Mouse (Mus musculus) heart, embryonic 12.5 days (tissue): ENCODE data around the gene Nlgn2. TPM values are rescaled to one million over a fixed set of nuclear protein-coding genes. Genes with fewer than 3 reads are reported as not detected.

Experiments
- ATAC-seq: fragments of 200-750 bp; cut with Nextera tagmentation; 2 replicates; pipeline ENCODE4 v1.8.0; 2017; ENCODE audit warnings: moderate TSS enrichment, moderate library complexity; ENCODE audit not compliant: insufficient number of reproducible peaks, low FRiP score
- H3K27ac ChIP-seq: fragments of 300-500 bp; sonication (generic); 2 replicates; pipeline ENCODE4 v1.5.1; 2016; ENCODE audit warnings: mild to moderate bottlenecking, moderate library complexity; ENCODE audit not compliant: poor library complexity, severe bottlenecking
- H3K27me3 ChIP-seq: fragments of 300-500 bp; sonication (generic); replicated peaks from 2 replicates; pipeline ENCODE4 v1.6.1; 2016; ENCODE audit warnings: mild to moderate bottlenecking, moderate library complexity
- H3K36me3 ChIP-seq: fragments of 300-500 bp; sonication (generic); 2 replicates; pipeline ENCODE4 v1.6.1; 2016; ENCODE audit warnings: mild to moderate bottlenecking, moderate library complexity
- H3K4me1 ChIP-seq: fragments of 300-500 bp; sonication (generic); replicated peaks from 2 replicates; pipeline ENCODE4 v1.6.1; 2016; ENCODE audit warnings: mild to moderate bottlenecking
- H3K4me2 ChIP-seq: fragments of 300-500 bp; sonication (generic); 2 replicates; pipeline ENCODE4 v1.6.1; 2016; ENCODE audit warnings: mild to moderate bottlenecking, moderate library complexity
- H3K4me3 ChIP-seq: fragments of 300-500 bp; sonication (generic); 2 replicates; pipeline ENCODE4 v1.5.1; 2016; ENCODE audit warnings: mild to moderate bottlenecking
- H3K9ac ChIP-seq: fragments of 300-500 bp; sonication (generic); 2 replicates; pipeline ENCODE4 v1.6.1; 2016; ENCODE audit warnings: mild to moderate bottlenecking, moderate library complexity
- H3K9me3 ChIP-seq: fragments of 300-500 bp; sonication (generic); replicated peaks from 2 replicates; pipeline ENCODE4 v1.6.1; 2016; ENCODE audit warnings: mild to moderate bottlenecking, moderate library complexity
- WGBS: fragments of 180-500 bp; shearing (Covaris S2); methylation state at CpG from one replicate; pipeline ENCODE4 v1.1.7; 2016; 5-methylcytosine and 5-hydroxymethylcytosine counted together
- polyA plus RNA-seq: library from polyadenylated mRNA; unstranded; fragments of >200 nt; fragmentation: Nextera tagmentation; extraction: Ambion mirVana; gene quantifications from 2 replicates; pipeline ENCODE4 v1.2.1, GENCODE M21; 2016

The Nlgn2 gene
- polyA plus RNA-seq, 1 experiment from 2014 or later = 2.3 TPM

DNA sequence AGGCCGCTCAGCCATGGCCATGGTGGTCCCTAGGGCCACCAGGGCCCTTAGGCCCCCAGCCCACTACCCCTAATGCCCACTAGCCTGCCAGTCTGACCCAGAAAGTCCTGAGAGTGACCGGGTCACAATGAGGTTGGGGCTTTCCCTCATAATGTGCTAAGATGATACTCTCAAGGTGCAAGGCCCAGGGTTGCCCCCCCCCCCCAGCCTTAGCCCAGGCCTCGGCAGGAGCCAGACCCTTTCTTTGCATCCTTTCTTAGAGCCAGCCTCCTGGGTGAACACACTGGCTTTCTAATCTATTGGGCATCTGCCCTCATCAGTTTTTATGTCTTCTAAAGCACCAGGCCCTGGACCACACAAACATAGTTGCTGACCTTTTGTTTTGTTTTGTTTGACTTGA, 15.5 kb downstream of the Nlgn2 start, which contains the start of gene Spem1:
Gene Spem1 (minus strand): TSS at position 101 of the 400 bp plus-strand sequence.
- H3K36me3 ChIP-seq = peaks cover 21% of the 10 kb centered on the region
- no peak within 1 kb of the TSS for H3K4me3 ChIP-seq
- no peak for ATAC-seq
- 88% methylated on average over 3 of the region's 3 CpGs for WGBS
- H3K27ac ChIP-seq = no peak within 1 kb of the TSS
- H3K4me1 ChIP-seq = no peaks in the 10 kb centered on the region
- no peak within 1 kb of the TSS for H3K9ac ChIP-seq
- no peak within 1 kb of the TSS for H3K4me2 ChIP-seq
- no peaks in the 10 kb centered on the region; the same call in 1 of the 2 replicates for H3K9me3 ChIP-seq
- 0 out of 2 replicates have a peak, but pooled peaks cover 3% of the 10 kb centered on the region for H3K27me3 ChIP-seq

DNA sequence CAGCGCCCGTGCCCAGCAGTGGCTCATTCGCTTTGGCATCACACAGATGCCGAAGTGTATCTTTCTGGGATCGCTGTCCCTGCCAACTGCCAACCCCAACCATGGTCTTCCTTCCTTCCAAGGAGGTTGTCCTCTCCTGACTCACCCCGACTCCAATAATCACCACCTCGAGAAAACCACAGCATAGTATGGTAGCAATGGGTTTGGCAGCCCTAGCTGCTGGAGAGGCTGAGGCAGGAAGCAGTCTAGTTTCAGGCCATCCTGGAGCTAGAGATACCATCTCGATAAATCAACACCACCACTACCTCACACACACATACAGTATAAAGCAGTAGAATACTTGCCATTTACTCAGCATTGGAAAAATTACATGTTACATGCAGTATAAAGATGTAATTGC, 18.7 kb downstream of the Nlgn2 start:
- H3K27me3 ChIP-seq = 0 out of 2 replicates have a peak, but pooled peaks cover 6% of the 10 kb centered on the region
- 86% methylated on average over 8 of the region's 8 CpGs for WGBS
- no peak overlapping the region for H3K27ac ChIP-seq
- H3K4me1 ChIP-seq = no peaks in the 10 kb centered on the region
- H3K36me3 ChIP-seq = no peaks in the 10 kb centered on the region
- H3K4me2 ChIP-seq = no peak overlapping the region
- H3K4me3 ChIP-seq = no peak overlapping the region
- H3K9ac ChIP-seq = no peak overlapping the region
- no peak for ATAC-seq
- H3K9me3 ChIP-seq = no peaks in the 10 kb centered on the region; the same call in 1 of the 2 replicates

DNA sequence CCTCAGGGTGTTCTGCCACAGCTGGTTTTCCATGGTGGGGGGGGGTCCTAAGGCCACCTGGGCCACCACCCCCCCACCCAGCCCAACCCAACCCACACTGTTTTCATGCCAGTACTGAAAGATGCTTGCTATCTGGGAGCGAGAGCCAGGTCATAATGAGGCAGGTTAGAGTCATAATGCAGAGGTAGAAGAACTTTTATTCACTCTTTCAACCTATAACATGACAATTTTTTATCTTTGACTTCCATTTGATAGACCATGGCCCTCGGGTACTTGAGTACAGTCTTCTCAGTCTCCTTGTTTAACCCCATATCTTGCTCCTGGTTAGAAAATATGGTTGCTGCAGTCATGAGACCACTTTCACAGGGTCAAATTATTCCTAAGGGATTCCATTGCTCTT, 19.2 kb downstream of the Nlgn2 start, which contains the start of gene Spem2:
Gene Spem2 (minus strand): TSS at position 101 of the 400 bp plus-strand sequence.
- no peaks in the 10 kb centered on the region for H3K36me3 ChIP-seq
- H3K27ac ChIP-seq = no peak within 1 kb of the TSS
- no peak within 1 kb of the TSS for H3K4me3 ChIP-seq
- ATAC-seq = no peak
- H3K4me2 ChIP-seq = no peak within 1 kb of the TSS
- H3K27me3 ChIP-seq = 0 out of 2 replicates have a peak, but pooled peaks cover 6% of the 10 kb centered on the region
- H3K4me1 ChIP-seq = no peaks in the 10 kb centered on the region
- H3K9me3 ChIP-seq = no peaks in the 10 kb centered on the region; the same call in 1 of the 2 replicates
- 66% methylated on average over 2 of the region's 2 CpGs for WGBS
- no peak within 1 kb of the TSS for H3K9ac ChIP-seq

DNA sequence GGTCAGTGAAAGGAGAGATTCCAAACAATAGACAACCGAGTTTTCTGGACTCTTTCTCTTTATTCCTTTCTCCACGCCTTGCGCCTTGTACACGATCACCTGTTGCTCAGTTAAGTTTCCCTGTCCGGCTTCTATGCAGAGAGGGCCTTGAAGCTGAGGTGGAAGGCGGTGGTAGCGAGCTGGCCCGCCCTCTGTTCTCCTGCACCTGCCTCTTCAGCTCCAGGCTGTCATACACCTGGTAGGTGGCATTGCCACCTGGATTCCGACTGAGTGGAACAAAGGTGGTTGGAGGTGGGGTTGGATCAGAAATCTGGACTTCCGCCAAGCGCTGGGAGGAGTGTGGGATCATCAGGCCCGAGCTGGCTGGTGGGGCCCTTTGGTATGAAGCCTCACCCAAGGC, 21.1 kb downstream of the Nlgn2 start:
- Histone ChIP-seq H3K27me3 (0 out of 2 replicates have a peak, but pooled peaks cover 6% of the 10 kb centered on the region), H3K4me3 (no peak overlapping the region), H3K4me2 (no peak overlapping the region), H3K27ac (no peak overlapping the region), H3K4me1 (no peaks in the 10 kb centered on the region), H3K9me3 (no peaks in the 10 kb centered on the region; the same call in 1 of the 2 replicates), H3K9ac (no peak overlapping the region), H3K36me3 (no peaks in the 10 kb centered on the region)
- WGBS = 89% methylated on average over 12 of the region's 12 CpGs
- no peak for ATAC-seq

DNA sequence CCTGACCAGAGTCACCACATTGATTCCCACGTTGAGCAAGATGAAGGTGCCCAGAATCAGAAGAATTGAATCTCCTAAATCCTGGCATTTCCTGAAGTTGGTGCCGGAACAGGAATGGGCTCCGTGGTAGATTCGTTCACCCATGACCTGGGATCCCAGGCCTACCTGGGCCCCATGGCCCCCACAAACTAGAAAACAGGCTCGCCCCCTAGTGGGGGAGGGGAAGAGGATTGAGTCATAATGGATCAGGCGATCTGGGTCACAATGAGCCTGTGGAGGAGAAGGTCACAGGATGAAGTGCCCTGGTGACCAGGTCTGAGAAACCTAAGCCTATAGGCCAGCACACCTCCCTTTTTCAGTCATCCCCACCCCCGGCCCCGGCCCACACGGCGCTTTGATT, 22.4 kb downstream of the Nlgn2 start, which contains the start of gene Gm39566:
Gene Gm39566 (minus strand): TSS at position 144 of the 400 bp plus-strand sequence.
- Histone ChIP-seq H3K4me2 (no peak within 1 kb of the TSS), H3K36me3 (no peaks in the 10 kb centered on the region), H3K9me3 (no peaks in the 10 kb centered on the region; the same call in 1 of the 2 replicates), H3K27ac (no peak within 1 kb of the TSS), H3K27me3 (0 out of 2 replicates have a peak, but pooled peaks cover 3% of the 10 kb centered on the region), H3K4me3 (no peak within 1 kb of the TSS), H3K4me1 (no peaks in the 10 kb centered on the region), H3K9ac (no peak within 1 kb of the TSS)
- no peak for ATAC-seq
- WGBS = 55% methylated on average over 10 of the region's 10 CpGs

DNA sequence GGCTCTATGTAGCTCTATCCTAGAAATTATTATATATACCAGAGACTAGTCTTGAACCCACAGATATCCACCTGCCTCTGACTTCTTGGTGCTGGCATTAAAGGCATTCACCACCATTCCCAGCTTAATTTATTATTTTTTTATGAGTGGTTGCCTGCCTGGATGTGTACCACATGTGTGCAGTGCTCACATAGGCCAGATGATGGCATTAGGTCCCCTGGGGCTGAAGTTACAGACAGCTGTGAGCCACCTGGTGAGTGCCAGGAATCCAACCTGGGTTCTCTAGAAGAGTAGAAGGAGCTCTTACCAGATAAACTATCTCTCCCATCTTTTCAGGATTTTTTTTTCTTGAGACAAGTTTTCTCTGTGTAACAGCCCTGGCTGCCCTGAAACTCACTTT, 27.3 kb downstream of the Nlgn2 start:
- Histone ChIP-seq H3K27ac (no peak overlapping the region), H3K9me3 (0 out of 2 replicates have a peak, but pooled peaks cover 3% of the 10 kb centered on the region), H3K4me1 (no peaks in the 10 kb centered on the region), H3K36me3 (no peaks in the 10 kb centered on the region), H3K9ac (no peak overlapping the region), H3K4me2 (no peak overlapping the region), H3K27me3 (peaks cover 12% of the 10 kb centered on the region), H3K4me3 (no peak overlapping the region)
- ATAC-seq = no peak

DNA sequence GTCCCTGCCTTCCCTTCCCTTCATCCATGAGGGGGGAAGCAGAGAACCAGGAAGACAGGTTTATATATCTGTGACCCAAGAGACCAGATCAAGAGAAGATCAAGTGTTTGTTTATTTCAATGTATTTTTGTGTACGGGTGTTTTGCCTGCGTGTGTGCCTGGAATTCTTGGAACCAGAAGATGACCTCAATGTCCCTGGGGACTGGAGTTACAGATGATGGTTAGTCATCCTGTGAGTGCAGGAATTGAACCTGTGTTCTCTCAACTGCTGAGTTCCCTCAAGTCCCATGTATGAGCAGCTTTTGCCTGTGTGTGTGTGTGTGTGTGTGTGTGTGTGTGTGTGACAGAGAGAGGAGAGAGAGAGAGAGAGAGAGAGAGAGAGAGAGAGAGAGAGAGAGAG, 29.9 kb downstream of the Nlgn2 start:
- WGBS = 68% methylated on average over 2 of the region's 2 CpGs
- Histone ChIP-seq H3K27ac (no peak overlapping the region), H3K4me1 (peaks cover 20% of the 10 kb centered on the region), H3K4me2 (no peak overlapping the region), H3K36me3 (no peaks in the 10 kb centered on the region), H3K4me3 (no peak overlapping the region), H3K27me3 (peaks cover 16% of the 10 kb centered on the region), H3K9me3 (0 out of 2 replicates have a peak, but pooled peaks cover 3% of the 10 kb centered on the region), H3K9ac (no peak overlapping the region)
- ATAC-seq = no peak

DNA sequence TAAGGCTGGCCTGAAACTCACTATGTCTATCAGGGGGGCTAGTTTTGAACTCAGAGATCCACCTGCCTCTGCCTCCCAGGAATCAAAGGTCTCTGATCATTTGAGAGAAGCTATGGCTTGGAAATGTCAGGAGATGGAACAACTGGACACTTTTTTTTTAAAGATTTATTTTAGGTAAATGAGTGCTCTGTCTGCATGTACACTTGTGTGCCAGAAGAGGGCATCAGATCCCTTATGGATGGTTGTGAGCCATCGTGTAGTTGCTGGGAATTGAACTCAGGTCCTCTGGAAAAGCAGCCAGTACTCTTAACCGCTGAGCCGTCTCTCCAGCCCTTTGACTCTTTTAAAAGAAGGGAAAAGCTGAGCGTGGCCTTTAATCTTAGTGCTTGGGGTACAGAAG, 31.2 kb downstream of the Nlgn2 start:
- H3K27me3 ChIP-seq = peaks cover 27% of the 10 kb centered on the region
- no peak for ATAC-seq
- H3K4me2 ChIP-seq = no peak overlapping the region
- no peak overlapping the region for H3K27ac ChIP-seq
- no peaks in the 10 kb centered on the region for H3K36me3 ChIP-seq
- peaks cover 31% of the 10 kb centered on the region for H3K4me1 ChIP-seq
- H3K4me3 ChIP-seq = no peak overlapping the region
- no peak overlapping the region for H3K9ac ChIP-seq
- H3K9me3 ChIP-seq = 0 out of 2 replicates have a peak, but pooled peaks cover 3% of the 10 kb centered on the region
- 77% methylated on average over 4 of the region's 4 CpGs for WGBS

DNA sequence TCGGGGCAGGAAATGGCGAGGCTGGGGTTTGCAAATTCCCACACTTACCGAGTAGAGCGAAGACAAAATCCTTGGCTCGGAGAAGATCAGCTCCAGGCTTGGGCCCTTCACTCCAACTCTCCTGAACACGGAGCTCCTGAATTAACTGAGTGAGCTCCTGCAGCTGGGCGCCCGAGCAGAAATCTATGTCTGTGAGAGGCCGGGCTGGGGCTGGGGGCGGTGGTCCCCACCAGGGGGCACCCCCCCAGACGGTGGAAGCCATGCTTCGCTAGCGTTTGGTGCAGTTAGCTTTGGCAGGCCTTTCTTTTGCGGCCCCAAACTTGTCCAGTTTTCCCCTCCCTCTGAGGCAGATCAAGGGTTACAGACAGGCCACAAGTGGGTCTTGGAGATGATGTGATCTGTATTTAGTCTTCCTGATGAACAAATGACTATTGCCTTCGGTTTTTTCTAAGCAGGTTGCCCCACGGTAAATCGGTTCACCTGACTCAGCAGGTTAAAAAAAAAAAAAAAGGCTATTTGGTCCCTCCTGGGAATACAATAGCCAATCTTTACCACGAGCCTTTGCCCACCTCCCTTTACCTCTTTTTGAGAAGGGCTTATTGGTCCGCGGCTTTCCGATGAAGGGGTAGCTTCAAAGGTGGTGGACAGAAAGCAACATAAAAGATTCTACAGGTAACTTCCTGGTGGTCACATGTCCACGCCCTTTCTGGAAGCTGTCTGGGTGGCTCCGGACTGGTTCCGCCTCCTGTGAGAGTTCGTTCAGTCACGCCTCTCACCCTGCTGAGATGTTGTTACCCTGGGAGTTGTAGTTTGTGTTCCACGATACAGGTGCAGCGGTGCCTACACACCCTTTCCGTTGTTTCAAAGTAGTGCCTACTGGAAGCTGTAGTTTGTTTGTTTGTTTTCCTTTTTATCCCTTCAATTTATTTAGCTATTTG, 32.3 kb downstream of the Nlgn2 start, which contains the start of gene Tmem102:
Gene Tmem102 (minus strand): TSS at position 653 of the 938 bp plus-strand sequence.
- peak within 1 kb of the TSS; percentile 53 for H3K9ac ChIP-seq
- peaks cover 43% of the 10 kb centered on the region for H3K4me1 ChIP-seq
- WGBS = 7% methylated on average over 29 of the region's 29 CpGs
- peak within 1 kb of the TSS; percentile 62 for H3K4me3 ChIP-seq
- H3K27me3 ChIP-seq = peaks cover 38% of the 10 kb centered on the region
- H3K27ac ChIP-seq = no peak within 1 kb of the TSS
- peak within 1 kb of the TSS; percentile 89 for H3K4me2 ChIP-seq
- no peak for ATAC-seq
- no peaks in the 10 kb centered on the region for H3K36me3 ChIP-seq
- H3K9me3 ChIP-seq = 0 out of 2 replicates have a peak, but pooled peaks cover 3% of the 10 kb centered on the region

DNA sequence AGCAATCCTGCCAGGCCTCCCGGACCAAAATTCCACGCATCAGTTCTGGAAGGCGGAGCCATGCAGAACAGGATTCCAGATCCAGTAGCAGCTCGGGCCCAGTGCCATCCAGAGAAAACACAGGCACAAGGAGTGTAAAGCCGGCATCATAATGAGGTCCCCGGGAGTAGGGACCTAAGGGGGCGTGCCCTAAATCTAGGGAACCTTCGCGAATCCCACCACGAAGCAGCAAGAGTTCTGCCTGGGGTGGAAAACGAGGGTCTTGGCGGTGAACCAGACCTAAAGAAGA, 33.0 kb downstream of the Nlgn2 start:
- Histone ChIP-seq H3K4me2 (peak overlapping the region; percentile 89), H3K9me3 (0 out of 2 replicates have a peak, but pooled peaks cover 3% of the 10 kb centered on the region), H3K4me3 (peak overlapping the region; percentile 62), H3K4me1 (peaks cover 49% of the 10 kb centered on the region), H3K27ac (no peak overlapping the region), H3K36me3 (no peaks in the 10 kb centered on the region), H3K9ac (peak overlapping the region; percentile 53), H3K27me3 (peaks cover 41% of the 10 kb centered on the region)
- 6% methylated on average over 12 of the region's 12 CpGs for WGBS
- no peak for ATAC-seq
